Mouse (Mus musculus): ENCODE data around the gene Wdpcp.
A peak's percentile ranks its signal among the peaks of the same experiment; 100 is the strongest.

Wdpcp gene

GRCm38 (mm10) chr11:21735272-21735671 lies 163.2 kb downstream of the Wdpcp start:
- no peak for DNase-seq (ENCODE audit: low read depth, low spot score)

- no peak for DNase-seq (ENCODE audit: low read depth, low spot score)
These were observed 177.5 kb downstream of the Wdpcp start for GRCm38 (mm10) chr11:21749487-21749886.

- no peak for DNase-seq (ENCODE audit: low read depth, low spot score)
These were observed 191.2 kb downstream of the Wdpcp start for GRCm38 (mm10) chr11:21763201-21763600.

GRCm38 (mm10) chr11:21788831-21789230 lies 216.8 kb downstream of the Wdpcp start:
- DNase-seq (ENCODE audit: low read depth, low spot score): no peak

- no peak for DNase-seq (ENCODE audit: low read depth, low spot score)
These were observed 252.9 kb downstream of the Wdpcp start for GRCm38 (mm10) chr11:21824941-21825340.

- DNase-seq (ENCODE audit: low read depth, low spot score): no peak
These were observed 254.5 kb downstream of the Wdpcp start for GRCm38 (mm10) chr11:21826521-21826920.

- DNase-seq (ENCODE audit: low read depth, low spot score): no peak
These were observed 275.0 kb downstream of the Wdpcp start for GRCm38 (mm10) chr11:21847040-21847439.

- peak; percentile 49 for DNase-seq (ENCODE audit: low read depth, low spot score)
These were observed 292.0 kb downstream of the Wdpcp start for GRCm38 (mm10) chr11:21864000-21864399.

GRCm38 (mm10) chr11:21864516-21864915 lies 292.5 kb downstream of the Wdpcp start:
- peak; percentile 18 for DNase-seq (ENCODE audit: low read depth, low spot score)

- no peak for DNase-seq (ENCODE audit: low read depth, low spot score)
These were observed 296.6 kb downstream of the Wdpcp start for GRCm38 (mm10) chr11:21868675-21869074.

- no peak for DNase-seq (ENCODE audit: low read depth, low spot score)
These were observed 298.8 kb downstream of the Wdpcp start for GRCm38 (mm10) chr11:21870863-21871262.

GRCm38 (mm10) chr11:21871728-21872127 lies 299.7 kb downstream of the Wdpcp start:
- no peak for DNase-seq (ENCODE audit: low read depth, low spot score)

- no peak for DNase-seq (ENCODE audit: low read depth, low spot score)
These were observed 303.0 kb downstream of the Wdpcp start for GRCm38 (mm10) chr11:21875077-21875476.

- DNase-seq (ENCODE audit: low read depth, low spot score): no peak
These were observed 322.7 kb downstream of the Wdpcp start for GRCm38 (mm10) chr11:21894696-21895095.

GRCm38 (mm10) chr11:21922531-21922930 lies 350.5 kb downstream of the Wdpcp start:
- DNase-seq (ENCODE audit: low read depth, low spot score): no peak

Measured in mesoderm, embryonic 11.5 days (tissue).